Mouse (Mus musculus): ENCODE measurements around the gene Ly6g6d. TPM values are rescaled to one million over a fixed set of nuclear protein-coding genes. Genes with fewer than 3 reads are reported as not detected.
"Not testable (repeated sequence)": the region's sequence is repeated elsewhere in the genome, so short reads cannot be mapped to it uniquely, and the experiment has no call there.

Gene Ly6g6d
- total and polyA plus RNA-seq, 3 experiments, result 0.61 to 1.3 TPM; not detected in 1

DNA sequence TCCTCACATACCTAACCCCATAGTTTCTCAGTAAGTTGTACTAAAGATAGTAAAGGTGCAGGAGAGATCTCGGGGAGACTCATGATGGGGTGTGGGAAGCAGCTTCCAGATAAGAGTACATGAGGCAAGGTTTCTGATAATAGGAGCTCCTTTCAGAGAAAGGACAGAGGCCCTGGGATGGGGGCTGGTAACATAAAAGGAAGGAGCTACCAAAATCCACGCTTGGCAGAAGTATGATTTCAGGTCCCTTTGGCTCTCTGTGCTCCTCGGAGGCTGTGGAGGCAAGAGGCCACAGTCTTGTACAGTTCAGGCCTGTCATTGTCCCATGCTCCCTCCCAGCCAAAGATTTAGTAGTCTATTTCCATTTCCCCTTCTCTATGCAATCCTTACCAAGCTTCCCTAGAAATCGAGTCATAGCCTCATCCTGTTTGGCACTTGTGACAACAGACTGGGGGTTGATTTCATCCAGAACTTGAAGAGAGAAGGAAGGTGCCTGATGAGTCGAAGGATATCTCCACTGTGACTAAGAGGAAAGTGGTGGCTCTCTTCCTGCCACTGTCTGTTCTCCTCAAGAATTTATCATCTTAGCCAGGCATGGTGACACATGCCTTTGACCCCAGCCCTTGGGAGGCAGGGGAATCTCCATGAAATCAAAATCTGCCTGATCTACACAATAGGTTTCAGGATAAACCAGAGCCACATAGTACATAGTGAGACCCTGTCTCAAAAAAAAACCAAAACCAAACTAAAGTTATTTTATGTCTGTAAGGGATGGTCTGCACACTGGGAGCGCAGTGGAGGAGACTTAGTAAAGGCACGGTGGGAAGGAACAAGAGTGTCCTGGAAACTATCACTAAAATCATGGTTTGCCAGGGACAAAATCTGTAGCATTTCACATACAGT lies 32.7 kb downstream of the Ly6g6d start:
- no peak for DNase-seq
- Histone ChIP-seq H3K4me3 (no peak overlapping the region), H3K36me3 (ENCODE audit: control insufficient read depth, insufficient read depth, low read length) (no peaks in the 10 kb centered on the region), H3K27me3 (ENCODE audit: control insufficient read depth, insufficient read depth, low read length) (no peaks in the 10 kb centered on the region), H3K79me2 (replicated peaks; ENCODE audit: control insufficient read depth, insufficient read depth, low read length) (no peaks in the 10 kb centered on the region), H3K27ac (no peak overlapping the region; the same call in 1 of the 2 replicates), H3K4me1 (ENCODE audit: control insufficient read depth, insufficient read depth, low read length) (peaks cover 9% of the 10 kb centered on the region), H3K9ac (ENCODE audit: low read depth, low read length) (no peak overlapping the region)
- TF ChIP-seq POLR2A (IDR thresholded peaks at IDR 0.05; ENCODE audit: insufficient read depth, low read depth, low read length) (no peak), CTCF (IDR thresholded peaks at IDR 0.05) (no peak), EP300 (IDR thresholded peaks at IDR 0.05; ENCODE audit: insufficient read depth, low read depth, low read length) (no peak)
- intact Hi-C loops (cut with DNase I), result no loop called here
- WGBS, result 59% methylated on average over 7 of the region's 7 CpGs

DNA sequence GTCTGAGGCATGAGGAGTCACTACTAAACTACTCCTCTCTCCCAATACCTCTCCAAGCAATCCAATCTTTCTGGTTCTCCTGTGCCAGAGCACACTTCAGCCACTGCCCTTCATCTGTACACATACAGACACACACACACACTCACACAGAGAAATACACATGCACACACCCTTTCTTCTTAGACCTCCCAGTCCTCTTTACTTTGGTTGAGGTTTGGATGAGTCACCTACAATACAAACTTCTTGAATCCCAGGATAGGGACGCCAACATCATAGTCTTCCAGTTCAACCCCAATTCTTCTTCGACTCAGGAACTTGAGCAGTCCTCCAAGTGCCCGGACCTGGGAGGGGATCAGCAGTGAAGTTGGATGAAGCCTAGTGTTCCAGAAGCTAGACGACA lies 34.1 kb downstream of the Ly6g6d start:
- Histone ChIP-seq H3K27ac (no peak overlapping the region), H3K27me3 (ENCODE audit: control insufficient read depth, insufficient read depth, low read length) (no peaks in the 10 kb centered on the region), H3K4me1 (ENCODE audit: control insufficient read depth, insufficient read depth, low read length) (peaks cover 8% of the 10 kb centered on the region), H3K9ac (ENCODE audit: low read depth, low read length) (no peak overlapping the region), H3K79me2 (replicated peaks; ENCODE audit: control insufficient read depth, insufficient read depth, low read length) (no peaks in the 10 kb centered on the region), H3K4me3 (no peak overlapping the region), H3K36me3 (ENCODE audit: control insufficient read depth, insufficient read depth, low read length) (no peaks in the 10 kb centered on the region)
- no peak for DNase-seq
- WGBS, result 45% methylated on average over 4 of the region's 4 CpGs
- intact Hi-C loops (cut with DNase I), result no loop called here
- TF ChIP-seq EP300 (IDR thresholded peaks at IDR 0.05; ENCODE audit: insufficient read depth, low read depth, low read length), result no peak

DNA sequence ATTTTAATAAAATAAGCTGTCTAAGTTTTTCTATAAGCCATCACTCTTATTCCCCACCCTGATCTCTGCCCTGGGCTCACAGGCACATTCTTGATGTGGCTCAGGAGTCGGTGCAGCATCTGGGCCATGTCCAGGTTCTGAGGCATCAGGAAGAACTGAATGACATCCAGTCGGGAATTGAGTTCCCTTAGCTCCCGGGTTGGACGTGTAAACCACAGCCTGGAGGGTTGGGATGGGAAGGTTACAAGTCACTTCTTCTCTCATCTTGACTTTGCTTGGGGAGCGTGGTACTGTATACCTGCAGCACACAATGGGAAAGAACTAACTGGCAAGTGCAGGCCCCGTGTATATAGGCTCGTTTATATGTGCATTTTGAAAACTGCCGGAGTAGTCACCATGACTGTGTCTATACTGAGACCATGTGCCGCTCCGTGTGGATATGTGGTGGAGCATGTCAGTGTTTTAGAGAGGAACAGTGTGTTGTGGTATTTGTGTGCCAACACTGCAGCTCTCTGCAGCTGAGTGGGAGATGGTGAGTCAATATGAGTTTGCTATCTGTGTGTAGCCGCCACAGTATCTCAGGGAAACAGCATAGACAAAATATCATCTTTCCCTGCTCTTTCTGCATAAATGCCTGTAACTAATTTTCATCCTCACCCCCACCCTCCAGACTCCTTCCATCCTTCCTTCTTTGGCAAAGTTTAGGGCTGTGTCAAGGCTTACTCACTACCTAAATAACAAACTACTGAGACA lies 38.6 kb downstream of the Ly6g6d start:
- DNase-seq, result no peak
- TF ChIP-seq CTCF (IDR thresholded peaks at IDR 0.05), result no peak
- TF ChIP-seq EP300 (IDR thresholded peaks at IDR 0.05; ENCODE audit: insufficient read depth, low read depth, low read length), result no peak
- no peak for TF ChIP-seq POLR2A (IDR thresholded peaks at IDR 0.05; ENCODE audit: insufficient read depth, low read depth, low read length)
- H3K27me3 ChIP-seq (ENCODE audit: control insufficient read depth, insufficient read depth, low read length), result no peaks in the 10 kb centered on the region
- H3K36me3 ChIP-seq (ENCODE audit: control insufficient read depth, insufficient read depth, low read length), result no peaks in the 10 kb centered on the region
- H3K27ac ChIP-seq, result no peak overlapping the region
- WGBS, result 78% methylated on average over 11 of the region's 11 CpGs
- no peak overlapping the region for H3K9ac ChIP-seq (ENCODE audit: low read depth, low read length)
- intact Hi-C loops (cut with DNase I), result no loop called here
- no peak overlapping the region for H3K4me3 ChIP-seq
- H3K79me2 ChIP-seq (replicated peaks; ENCODE audit: control insufficient read depth, insufficient read depth, low read length), result no peaks in the 10 kb centered on the region
- H3K4me1 ChIP-seq (ENCODE audit: control insufficient read depth, insufficient read depth, low read length), result no peaks in the 10 kb centered on the region

DNA sequence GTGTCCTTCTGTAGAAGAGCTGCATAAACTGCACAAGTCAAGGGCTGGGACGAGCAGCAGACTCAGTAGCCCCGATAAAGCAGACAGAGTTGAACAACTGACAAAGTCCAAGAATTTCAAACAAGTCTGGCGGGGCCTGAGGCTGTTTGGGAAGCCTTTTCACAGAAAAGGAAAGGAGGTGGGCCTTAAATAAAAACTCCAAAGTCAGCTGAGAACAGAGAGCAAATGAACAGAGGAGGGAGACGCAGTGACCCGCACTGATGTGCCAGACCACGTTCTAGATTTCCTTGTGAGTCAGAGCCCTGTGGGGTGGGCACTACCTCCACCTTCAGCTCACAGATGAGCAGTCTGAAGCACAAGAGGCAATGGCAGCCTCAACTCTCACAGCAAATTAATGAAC lies 43.0 kb downstream of the Ly6g6d start:
- no peak for DNase-seq
- no peaks in the 10 kb centered on the region for H3K79me2 ChIP-seq (replicated peaks; ENCODE audit: control insufficient read depth, insufficient read depth, low read length)
- no peaks in the 10 kb centered on the region for H3K27me3 ChIP-seq (ENCODE audit: control insufficient read depth, insufficient read depth, low read length)
- no peaks in the 10 kb centered on the region for H3K4me1 ChIP-seq (ENCODE audit: control insufficient read depth, insufficient read depth, low read length)
- H3K4me3 ChIP-seq, result no peak overlapping the region
- TF ChIP-seq CTCF (IDR thresholded peaks at IDR 0.05) (no peak), EP300 (IDR thresholded peaks at IDR 0.05; ENCODE audit: insufficient read depth, low read depth, low read length) (no peak), POLR2A (IDR thresholded peaks at IDR 0.05; ENCODE audit: insufficient read depth, low read depth, low read length) (no peak)
- 60% methylated on average over 6 of the region's 6 CpGs for WGBS
- intact Hi-C loops (cut with DNase I), result no loop called here
- H3K9ac ChIP-seq (ENCODE audit: low read depth, low read length), result no peak overlapping the region
- no peaks in the 10 kb centered on the region for H3K36me3 ChIP-seq (ENCODE audit: control insufficient read depth, insufficient read depth, low read length)
- no peak overlapping the region for H3K27ac ChIP-seq

DNA sequence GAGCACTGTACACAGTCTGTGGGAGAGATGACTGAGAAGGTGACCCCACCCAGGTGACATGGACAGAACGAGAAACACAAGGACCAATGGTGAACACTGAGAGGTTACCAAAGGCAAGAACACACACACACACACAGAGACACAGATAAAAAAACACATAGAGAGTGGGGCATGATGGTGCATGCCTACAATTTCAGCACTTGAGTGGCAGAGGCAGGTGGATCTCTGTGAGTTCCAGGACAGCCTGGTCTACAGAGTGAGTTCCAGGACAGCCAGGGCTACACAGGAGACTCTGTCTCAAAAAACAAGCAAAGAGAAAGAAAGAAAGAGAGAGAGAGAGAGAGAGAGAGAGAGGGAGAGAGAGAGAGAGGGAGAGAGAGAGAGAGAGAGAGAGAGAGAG lies 44.2 kb downstream of the Ly6g6d start:
- H3K36me3 ChIP-seq (ENCODE audit: control insufficient read depth, insufficient read depth, low read length); H3K27me3 ChIP-seq (ENCODE audit: control insufficient read depth, insufficient read depth, low read length); H3K9ac ChIP-seq (ENCODE audit: low read depth, low read length); H3K79me2 ChIP-seq (replicated peaks; ENCODE audit: control insufficient read depth, insufficient read depth, low read length); H3K4me3 ChIP-seq; DNase-seq; H3K4me1 ChIP-seq (ENCODE audit: control insufficient read depth, insufficient read depth, low read length); H3K27ac ChIP-seq; intact Hi-C loops (cut with DNase I): not testable (repeated sequence)
- 72% methylated on average over 1 of the region's 1 CpGs for WGBS

DNA sequence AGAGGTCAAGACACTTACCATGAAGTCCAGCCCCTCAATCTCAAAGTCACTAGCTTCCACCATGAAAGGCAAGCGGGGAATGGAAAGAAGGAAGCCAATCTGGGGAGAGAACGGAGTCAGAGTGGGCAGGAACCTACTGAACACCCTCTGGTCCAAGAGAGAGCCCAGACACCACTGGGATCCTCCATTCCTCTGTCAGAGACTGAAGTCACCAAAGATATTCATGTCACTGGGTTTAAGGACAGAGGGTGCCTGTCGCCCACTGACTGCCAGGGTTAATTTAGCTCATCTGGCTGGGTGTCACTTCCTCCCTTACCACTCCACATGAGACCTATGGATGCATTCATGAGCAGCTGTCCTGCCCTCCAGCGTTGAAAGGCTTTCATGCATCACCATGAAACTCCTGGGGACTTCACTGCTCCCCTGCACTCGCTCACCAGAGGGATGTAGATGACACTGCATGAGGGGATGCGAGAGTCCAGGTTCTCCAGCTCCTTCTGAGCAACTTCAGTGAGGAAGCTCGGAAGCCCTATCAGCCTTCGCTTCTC lies 45.5 kb downstream of the Ly6g6d start:
- H3K79me2 ChIP-seq (replicated peaks; ENCODE audit: control insufficient read depth, insufficient read depth, low read length), result no peaks in the 10 kb centered on the region
- H3K27me3 ChIP-seq (ENCODE audit: control insufficient read depth, insufficient read depth, low read length), result no peaks in the 10 kb centered on the region
- DNase-seq, result no peak
- TF ChIP-seq EP300 (IDR thresholded peaks at IDR 0.05; ENCODE audit: insufficient read depth, low read depth, low read length) (no peak), POLR2A (IDR thresholded peaks at IDR 0.05; ENCODE audit: insufficient read depth, low read depth, low read length) (no peak), CTCF (IDR thresholded peaks at IDR 0.05) (no peak)
- no peak overlapping the region for H3K27ac ChIP-seq
- no peak overlapping the region for H3K9ac ChIP-seq (ENCODE audit: low read depth, low read length)
- no peaks in the 10 kb centered on the region for H3K36me3 ChIP-seq (ENCODE audit: control insufficient read depth, insufficient read depth, low read length)
- no peaks in the 10 kb centered on the region for H3K4me1 ChIP-seq (ENCODE audit: control insufficient read depth, insufficient read depth, low read length)
- WGBS, result 66% methylated on average over 8 of the region's 8 CpGs
- H3K4me3 ChIP-seq, result no peak overlapping the region
- intact Hi-C loops (cut with DNase I), result no loop called here

Measured in heart, adult 2 months (tissue).